ENCODE assay signal across 22 mouse cellular contexts in genomic region chr4:156019771-156020170, GRCm38 (mm10). TPM values are rescaled to one million over a fixed set of nuclear protein-coding genes. Genes with fewer than 3 reads are reported as not detected.
DNase-seq lines count a peak whose midpoint lies in the region; TF ChIP-seq lines count a peak whose summit lies in the region.
"Had no signal": no experiment of that assay in that cellular context is flagged by ENCODE, and none has a peak within 500 bp of the region (broad histone marks: within the 10 kb centered on the region; RNA-seq: fewer than 3 reads in every experiment).

No protein-coding gene starts in this region.

- no peaks in the 10 kb centered on the region for H3K4me1 ChIP-seq in lung, adult 2 months (ENCODE audit: control insufficient read depth, insufficient read depth, low read length)
- H3K4me1 ChIP-seq: embryonic facial prominence, embryonic 10.5 days; embryonic facial prominence, embryonic 12.5 days; forebrain, embryonic 13.5 days; forebrain, embryonic 15.5 days had no signal

- no peak overlapping the region for H3K4me3 ChIP-seq in lung, adult 2 months (replicated peaks; ENCODE audit: extremely low read depth, low read depth, low read length)
- H3K4me3 ChIP-seq: embryonic facial prominence, embryonic 10.5 days; embryonic facial prominence, embryonic 12.5 days; forebrain, embryonic 13.5 days; forebrain, embryonic 15.5 days had no signal

- 87% methylated on average over 12 of the region's 12 CpGs for WGBS in lung, adult 2 months

- TF ChIP-seq CTCF in lung, adult 2 months (IDR thresholded peaks at IDR 0.05; ENCODE audit: insufficient read depth, low read length), result no peak

- no peak for TF ChIP-seq POLR2A in lung, adult 2 months (IDR thresholded peaks at IDR 0.05; ENCODE audit: borderline replicate concordance, extremely low read depth, low read depth, low read length)

- DNase-seq in cerebellum, postnatal 10 days, result peak; percentile 50 to 62
- no peak for DNase-seq in cerebellum, adult 18-20 months
- DNase-seq in gastrocnemius, adult 18-20 months (ENCODE audit: low spot score), result peak; percentile 40
- no peak for DNase-seq in gastrocnemius, postnatal 4 days (ENCODE audit: low spot score in 2 of 2)
- peak; percentile 40 for DNase-seq in gastrocnemius, postnatal 14 days
- no peak for DNase-seq in gastrocnemius, postnatal 10 days
- peak; percentile 37 for DNase-seq in gastrocnemius, postnatal 25 days
- no peak for DNase-seq in lung, adult 2 months
- DNase-seq: adrenal gland, adult 8-10 months; adrenal gland, postnatal 14 days; adrenal gland, postnatal 36 days; B cell, adult 2 months; cerebellum, adult 11-12 months; cerebellum, adult 8-10 months; forebrain, postnatal 0 days had no signal

- intact Hi-C loops in gastrocnemius, postnatal 14 days (cut with DNase I; ENCODE audit: low total_unique reads), result no loop called here

RNA-seq across cellular contexts. Expression of gene Tnfrsf4, which starts 6.1 kb away (rescaled TPM):
- total RNA-seq in gastrocnemius, adult 18-20 months (2021), result 1 to 10 TPM; 1.2 to 1.3 TPM
- 1 to 10 TPM in 1 of 2 experiments, under 1 TPM in 1; 0.93 to 1.4 TPM for total RNA-seq in gastrocnemius, postnatal 4 days (2021)
- under 1 TPM; 0.64 to 0.82 TPM for total RNA-seq in gastrocnemius, postnatal 14 days (2021)
- under 1 TPM; 0.31 to 0.93 TPM for total RNA-seq in gastrocnemius, postnatal 10 days (2021)
- total RNA-seq in gastrocnemius, postnatal 25 days (2021), result under 1 TPM; 0.51 to 0.80 TPM
- polyA plus RNA-seq in lung, adult 2 months (2012; rRNA removed), result 5.4 and 7.3 TPM in 2 replicates

RNA-seq across cellular contexts. Expression of gene Tnfrsf18, which starts 6.2 kb away (rescaled TPM):
- total RNA-seq in gastrocnemius, adult 18-20 months (2021), result not detected
- under 1 TPM; 0.62 to 0.66 TPM for total RNA-seq in gastrocnemius, postnatal 4 days (2021)
- total RNA-seq in gastrocnemius, postnatal 14 days (2021), result not detected
- under 1 TPM in 1 of 2 experiments, not detected in 1; 0.36 TPM for total RNA-seq in gastrocnemius, postnatal 10 days (2021)
- total RNA-seq in gastrocnemius, postnatal 25 days (2021), result not detected
- polyA plus RNA-seq in lung, adult 2 months (2012; rRNA removed), result 4.3 and 5.2 TPM in 2 replicates
- total RNA-seq: adrenal gland, adult 18-20 months; adrenal gland, postnatal 14 days; forebrain, postnatal 0 days had no signal
- polyA plus RNA-seq: G1E had no signal

RNA-seq across cellular contexts. Expression of gene Sdf4, which starts 27.1 kb away (rescaled TPM):
- 10 to 100 TPM; 77.2 to 85.0 TPM for total RNA-seq in gastrocnemius, adult 18-20 months (2021)
- 100 to 1,000 TPM; 116 to 117 TPM for total RNA-seq in gastrocnemius, postnatal 4 days (2021)
- 10 to 100 TPM; 77.4 to 78.0 TPM for total RNA-seq in gastrocnemius, postnatal 14 days (2021)
- 10 to 100 TPM; 87.9 to 96.0 TPM for total RNA-seq in gastrocnemius, postnatal 10 days (2021)
- total RNA-seq in gastrocnemius, postnatal 25 days (2021), result 10 to 100 TPM; 67.0 to 79.3 TPM
- 54.3 and 63.6 TPM in 2 replicates for polyA plus RNA-seq in lung, adult 2 months (2012; rRNA removed)

RNA-seq across cellular contexts. Expression of gene B3galt6, which starts 27.3 kb away (rescaled TPM):
- total RNA-seq in gastrocnemius, adult 18-20 months (2021), result 1 to 10 TPM; 1.3 TPM
- 1 to 10 TPM; 4.8 to 6.0 TPM for total RNA-seq in gastrocnemius, postnatal 4 days (2021)
- total RNA-seq in gastrocnemius, postnatal 14 days (2021), result 1 to 10 TPM; 2.6 TPM
- 1 to 10 TPM; 3.1 to 3.8 TPM for total RNA-seq in gastrocnemius, postnatal 10 days (2021)
- total RNA-seq in gastrocnemius, postnatal 25 days (2021), result 1 to 10 TPM; 1.2 to 1.6 TPM
- polyA plus RNA-seq in lung, adult 2 months (2012; rRNA removed), result 6.1 and 7.4 TPM in 2 replicates

RNA-seq across cellular contexts. Expression of gene Ttll10, which starts 39.4 kb away (rescaled TPM):
- total RNA-seq in gastrocnemius, adult 18-20 months (2021), result not detected
- not detected for total RNA-seq in gastrocnemius, postnatal 4 days (2021)
- total RNA-seq in gastrocnemius, postnatal 14 days (2021), result not detected
- total RNA-seq in gastrocnemius, postnatal 10 days (2021), result not detected
- total RNA-seq in gastrocnemius, postnatal 25 days (2021), result not detected
- polyA plus RNA-seq in lung, adult 2 months (2012; rRNA removed), result 5.8 and 7.2 TPM in 2 replicates
- total RNA-seq: forebrain, postnatal 0 days had no signal
- polyA plus RNA-seq: activated CD4-positive, CD25-positive, alpha-beta regulatory T cell, adult 4 months; forebrain, embryonic 13.5 days; forebrain, embryonic 15.5 days; G1E had no signal

Comparison
In these comparisons a context has a peak if more than half of its experiments do, and no peak if none do; other contexts are left out.
1. DNase-seq: peak in cerebellum, postnatal 10 days (2 of 2), gastrocnemius, adult 18-20 months (single experiment), gastrocnemius, postnatal 14 days (single experiment) and gastrocnemius, postnatal 25 days (single experiment); none in cerebellum, adult 18-20 months (0 of 2), gastrocnemius, postnatal 4 days (0 of 2), gastrocnemius, postnatal 10 days (single experiment) and lung, adult 2 months (single experiment).